Mouse (Mus musculus) testis, adult 2 months (tissue): ENCODE measurements at regions not wholly inside any gene's neighbourhood (a gene's known extent, or its start where the extent isn't known, plus 50 kb on each side); places are given as distances from the start of the nearest gene placed in this dataset.

Source experiments
- CTCF ChIP-seq: fragments of 200-500 bp; IDR thresholded peaks from 2 replicates; pipeline ENCODE4 v1.5.1; 2012; ENCODE audit warnings: low read depth, mild to moderate bottlenecking, inconsistent platforms, low read length, moderate library complexity; ENCODE audit not compliant: control insufficient read depth, insufficient read depth, insufficient replicate concordance
- POLR2A ChIP-seq: fragments of 200-500 bp; IDR thresholded peaks from 2 replicates; pipeline ENCODE4 v1.6.1; 2012; ENCODE audit warnings: low read depth, mild to moderate bottlenecking, inconsistent platforms, low read length, moderate library complexity; ENCODE audit not compliant: control insufficient read depth

DNA sequence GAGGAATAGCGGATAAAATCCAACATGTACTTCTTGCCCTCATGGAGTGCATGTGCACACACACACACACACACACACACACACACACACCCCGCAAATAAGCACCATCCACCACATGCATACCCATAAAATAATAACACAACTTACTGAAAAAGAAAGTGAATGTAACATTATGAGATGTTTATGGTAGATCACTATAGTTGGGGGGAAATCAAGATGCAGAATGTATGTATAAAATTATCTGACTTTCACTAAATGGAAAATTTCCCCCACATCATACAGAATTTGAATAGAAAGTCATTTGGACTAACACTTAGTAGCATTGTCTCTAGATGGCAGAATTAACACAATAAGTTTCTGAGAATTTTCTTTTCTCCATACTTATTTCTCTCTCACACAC is 57.2 kb upstream of the Nabp1 start:
- TF ChIP-seq CTCF = no peak
- TF ChIP-seq POLR2A = no peak
